Mouse (Mus musculus): ENCODE measurements at regions not wholly inside any gene's neighbourhood (a gene's known extent, or its start where the extent isn't known, plus 50 kb on each side); places are given as distances from the start of the nearest gene placed in this dataset.
A peak's percentile ranks its signal among the peaks of the same experiment; 100 is the strongest.

DNA sequence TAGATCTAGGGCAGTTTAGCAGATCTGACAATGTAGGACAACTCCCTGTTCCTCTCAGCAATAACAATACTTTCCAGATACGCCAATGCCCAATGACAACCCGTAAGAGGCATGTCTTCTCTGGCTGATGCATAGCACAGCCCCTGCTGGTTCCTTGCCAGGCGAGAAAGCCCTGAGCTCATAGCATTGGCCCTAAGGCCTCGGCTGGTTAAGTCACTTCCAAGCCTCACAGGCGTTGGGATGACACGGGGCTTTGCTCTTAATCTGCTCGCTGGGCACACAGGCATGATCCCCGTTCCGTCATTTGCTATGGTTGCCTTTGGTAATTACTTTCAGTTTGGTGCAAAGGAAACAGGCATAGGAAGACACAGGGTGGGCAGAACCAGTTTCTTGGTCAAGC lies 111.0 kb upstream of the Sulf2 start:
- no peak for DNase-seq

DNA sequence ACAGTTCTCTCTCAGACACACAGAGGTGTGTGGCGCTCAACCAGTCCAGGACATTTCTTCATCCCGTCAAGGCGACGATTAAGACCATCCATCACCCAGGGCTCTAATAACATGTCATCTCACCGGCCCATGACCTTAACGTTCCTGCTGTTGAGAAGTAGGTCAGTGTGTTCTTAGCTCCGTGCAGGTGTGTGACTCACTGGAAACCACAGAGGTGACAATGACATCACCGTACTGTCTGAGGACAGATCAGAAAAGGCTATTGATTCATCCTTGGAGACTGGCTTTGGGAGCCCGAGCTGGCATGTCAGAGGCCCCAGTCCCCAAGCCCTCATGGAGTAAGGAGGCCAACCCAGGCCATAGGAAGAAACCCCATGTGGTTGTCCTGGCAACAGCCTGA lies 109.3 kb upstream of the Sulf2 start:
- no peak for DNase-seq

DNA sequence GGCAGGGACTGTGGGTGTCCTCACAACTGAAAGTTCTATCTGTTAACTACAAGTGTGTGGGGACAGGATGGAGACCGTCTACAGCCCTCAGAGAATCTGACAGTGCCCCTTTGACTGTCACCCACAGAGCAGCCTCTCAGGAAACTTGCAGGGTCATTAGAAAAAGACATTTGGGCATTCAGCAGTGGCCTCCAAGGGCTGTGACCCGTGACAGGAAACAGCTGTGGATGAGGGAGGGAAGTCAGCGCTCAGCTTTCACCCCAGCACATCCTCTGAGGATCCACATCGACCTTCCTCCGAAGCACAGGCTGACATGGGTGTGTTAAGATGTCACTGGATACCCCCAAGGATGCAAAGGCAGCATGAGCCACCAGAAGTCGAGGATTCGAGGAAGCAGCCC lies 106.3 kb upstream of the Sulf2 start:
- peak; percentile 50 for DNase-seq

DNA sequence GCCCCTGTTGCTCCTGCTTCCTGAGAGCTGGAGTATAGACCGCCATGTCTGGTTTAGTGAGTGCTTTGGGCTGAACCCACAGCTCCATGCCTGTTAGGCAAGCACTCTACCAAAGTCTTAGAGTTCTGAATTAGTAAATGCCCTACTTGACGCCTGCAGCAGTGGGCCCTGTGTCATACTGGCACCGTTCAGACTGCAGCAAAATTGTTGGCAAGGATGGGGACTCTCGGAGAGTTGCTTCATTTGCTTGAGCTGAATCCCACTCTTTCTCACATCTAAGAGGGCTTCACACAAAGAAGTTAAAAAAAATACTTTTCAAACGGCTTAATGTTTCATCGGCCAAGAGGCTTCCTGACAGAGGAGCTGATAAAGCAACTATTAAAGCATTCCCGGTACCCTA lies 105.6 kb upstream of the Sulf2 start:
- DNase-seq, result no peak

DNA sequence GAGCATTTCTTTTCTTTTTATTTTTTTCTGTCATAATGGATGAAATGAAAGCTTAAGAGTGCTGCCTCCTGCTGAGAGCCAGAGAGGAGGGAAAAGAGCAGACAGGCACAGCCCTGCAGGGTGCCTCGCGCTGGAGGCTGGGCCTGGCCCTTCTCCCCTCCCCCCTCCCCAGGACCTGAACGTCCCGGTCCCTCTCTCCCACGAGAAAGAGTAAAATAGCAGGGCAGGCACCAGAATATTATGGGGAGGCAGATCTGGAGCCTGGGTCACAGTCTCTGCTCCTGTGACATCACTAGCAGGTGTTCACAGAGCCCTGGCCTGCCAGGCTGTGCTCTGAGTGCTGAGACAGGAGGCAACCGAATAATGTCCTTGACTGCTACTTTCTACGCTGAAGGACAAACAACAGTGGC lies 103.3 kb upstream of the Sulf2 start:
- DNase-seq, result no peak

DNA sequence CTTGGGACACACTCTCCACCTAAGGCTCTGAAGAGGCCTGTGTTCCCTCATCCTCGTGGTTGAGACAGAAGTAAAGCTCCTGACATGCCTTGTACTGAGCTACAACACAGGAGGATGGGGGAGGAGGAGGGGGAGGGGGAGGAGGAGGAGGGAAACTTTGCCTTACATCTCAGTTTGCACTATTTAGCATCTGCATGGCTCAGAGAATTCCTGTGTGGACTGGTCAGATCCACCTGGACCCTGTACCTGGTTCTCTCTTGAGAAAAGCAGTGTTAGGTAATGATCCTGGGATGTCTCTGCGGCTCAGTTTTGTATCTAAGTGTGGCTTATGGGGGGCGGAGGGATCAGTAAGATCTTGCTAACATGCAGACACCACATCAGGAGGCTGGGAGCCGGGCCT lies 102.2 kb upstream of the Sulf2 start:
- no peak for DNase-seq

DNA sequence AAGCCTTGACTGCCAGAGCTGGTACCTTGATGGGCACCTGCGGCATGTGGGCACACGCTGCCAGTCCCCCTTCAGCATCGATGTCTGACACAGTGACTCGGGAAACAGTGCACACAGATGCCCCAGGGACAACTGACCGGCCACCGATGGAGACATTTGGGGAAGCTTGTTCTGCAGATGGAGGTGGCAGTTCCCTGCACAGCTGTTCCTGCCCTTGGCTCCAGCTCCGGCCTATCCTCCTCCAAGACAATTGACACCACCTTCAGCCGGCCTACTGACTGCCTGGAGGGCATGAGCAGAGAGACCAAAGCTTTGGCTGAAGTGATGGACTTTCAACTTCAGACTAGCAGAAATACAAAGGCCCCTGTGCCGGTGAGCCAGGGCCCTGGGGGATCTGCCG lies 100.7 kb upstream of the Sulf2 start:
- no peak for DNase-seq

DNA sequence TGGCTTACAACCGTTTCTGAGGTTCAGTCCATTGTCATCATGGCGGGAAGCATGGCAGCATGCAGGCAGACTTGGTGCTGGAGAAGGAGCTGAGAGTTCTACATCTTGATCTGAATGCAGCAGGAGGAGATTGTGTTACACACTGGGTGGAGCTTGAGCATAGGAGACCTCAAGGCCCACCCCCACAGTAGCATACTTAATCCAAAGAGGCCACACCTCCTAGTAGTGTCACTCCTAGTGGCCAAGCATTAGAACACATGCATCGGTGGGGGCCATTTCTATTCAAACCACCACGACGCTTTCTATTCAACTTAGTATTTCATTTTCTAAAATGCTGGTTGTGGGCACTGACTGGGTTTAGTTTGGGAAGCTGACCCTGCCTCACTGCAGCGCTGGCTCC lies 99.1 kb upstream of the Sulf2 start:
- DNase-seq, result no peak

DNA sequence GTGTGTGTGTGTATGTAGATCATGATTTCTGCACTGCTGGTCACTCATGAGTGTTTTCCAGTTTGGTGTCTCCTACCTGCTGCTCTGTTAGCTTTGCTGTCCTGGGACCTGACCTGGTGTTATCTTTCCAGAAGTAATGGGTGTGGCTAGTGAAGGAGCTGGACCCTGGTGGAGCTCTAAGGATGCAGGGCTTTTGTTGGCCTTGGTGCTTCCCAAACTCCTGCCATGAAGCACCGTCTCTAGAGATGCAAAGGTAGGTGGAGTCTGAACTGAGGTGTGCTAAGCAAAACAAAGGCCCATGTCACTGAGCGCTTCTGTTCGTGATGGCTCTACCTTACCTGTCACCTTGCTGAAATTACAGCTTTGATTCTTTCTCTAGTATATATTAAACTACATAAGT lies 96.6 kb upstream of the Sulf2 start:
- DNase-seq, result no peak

DNA sequence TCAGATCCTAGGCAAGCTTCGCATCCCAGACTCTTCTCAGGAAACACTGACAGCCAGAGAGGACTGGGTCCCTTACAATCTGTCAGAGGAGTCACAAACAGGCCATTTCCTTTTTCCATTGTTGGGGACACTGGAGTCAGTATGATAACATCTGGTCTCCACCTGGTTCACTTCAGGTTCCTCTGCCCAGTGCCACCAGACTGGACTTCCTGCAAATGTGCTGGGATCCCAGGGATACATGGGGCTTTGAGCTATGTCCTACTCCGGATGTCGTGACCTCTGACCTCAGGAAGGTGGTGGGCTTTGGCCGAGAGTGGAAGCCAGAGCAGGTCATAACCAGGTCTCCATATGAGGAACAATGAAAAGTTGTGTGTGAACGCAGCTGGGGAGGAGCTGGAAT lies 96.0 kb upstream of the Sulf2 start:
- DNase-seq, result peak; percentile 74

DNA sequence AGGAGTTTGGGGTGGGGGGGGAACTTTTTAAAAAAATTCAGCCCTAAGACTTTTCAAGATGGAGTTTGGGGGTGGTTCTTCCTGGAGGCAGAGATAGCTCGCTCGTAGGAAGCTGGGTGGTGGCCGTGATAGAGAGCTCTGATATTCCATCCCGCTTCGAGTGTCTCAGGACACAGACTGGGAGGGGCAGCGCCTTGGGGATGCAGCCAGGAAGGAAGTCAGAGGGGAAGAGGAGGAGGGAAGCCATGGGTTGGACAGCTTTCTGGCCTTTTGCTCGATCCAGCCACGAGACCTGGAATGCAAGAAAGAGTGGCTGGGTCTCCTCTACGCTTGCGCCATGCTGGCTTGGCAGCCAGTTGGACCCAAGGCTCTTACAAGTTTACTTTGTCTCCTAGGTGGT lies 95.1 kb upstream of the Sulf2 start:
- DNase-seq, result peak; percentile 65

DNA sequence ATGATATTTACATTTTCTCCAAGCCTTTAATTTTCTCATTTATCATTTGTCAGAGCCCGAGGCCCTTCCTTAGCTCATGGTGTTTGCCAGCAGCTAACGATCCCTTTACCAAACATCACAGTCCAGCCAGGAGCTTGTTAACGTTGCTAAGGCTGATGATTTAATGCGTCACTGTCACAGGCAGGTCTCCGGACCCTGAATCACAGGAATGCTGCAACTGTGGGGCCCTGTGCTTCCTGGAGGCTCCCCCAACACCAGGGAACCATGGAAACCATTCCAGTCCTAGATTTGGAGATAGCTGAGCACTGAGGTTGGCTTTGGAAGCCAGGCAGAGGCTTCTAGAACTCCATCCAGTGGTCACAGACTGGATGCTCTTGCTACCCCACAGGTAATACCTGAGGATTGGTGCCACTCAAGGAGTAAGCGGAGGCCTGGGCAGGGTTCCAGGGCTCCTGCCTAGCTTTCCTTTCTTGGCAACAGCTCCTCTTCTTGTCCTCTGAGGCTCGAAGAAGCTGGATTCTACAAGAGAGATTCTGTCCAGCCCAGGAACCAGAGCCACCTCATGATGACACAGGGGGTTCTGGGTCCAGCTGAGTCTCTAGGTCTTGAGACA lies 94.0 kb upstream of the Sulf2 start:
- DNase-seq, result no peak

DNA sequence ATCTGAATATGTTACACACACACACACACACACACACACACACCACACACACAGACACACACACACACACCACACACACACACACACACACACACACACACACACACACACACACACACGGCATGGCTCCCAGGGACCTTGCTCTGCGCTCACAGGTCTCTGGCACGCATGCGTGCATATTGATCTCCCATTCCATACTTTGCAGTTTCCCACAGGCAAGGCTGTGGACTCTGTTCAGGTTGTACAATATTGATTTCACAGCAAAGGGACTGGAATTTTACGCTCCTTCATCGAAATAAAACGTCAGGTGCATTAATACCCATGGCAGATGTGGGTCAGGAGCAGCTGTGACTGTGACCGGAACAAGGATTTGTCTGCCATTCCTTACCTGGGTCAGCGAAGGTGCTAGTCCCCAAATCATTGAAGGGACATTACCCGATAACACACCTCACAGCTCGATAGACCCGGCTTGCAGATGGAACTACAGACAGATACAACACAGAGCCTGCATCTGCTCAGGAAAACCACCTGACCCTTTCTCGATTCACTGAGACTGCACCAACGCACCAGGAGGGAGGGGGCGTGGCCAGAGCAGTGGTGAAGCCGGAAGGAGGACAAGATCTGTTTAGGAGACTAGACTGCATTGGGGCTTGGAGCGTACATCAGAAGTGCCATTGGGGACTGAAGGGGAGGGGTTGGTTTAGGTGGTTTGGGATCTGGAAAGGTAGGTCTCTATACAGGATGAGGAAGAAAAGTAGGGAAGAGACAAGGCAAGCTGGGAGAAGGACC lies 91.1 kb upstream of the Sulf2 start:
- no peak for DNase-seq

DNA sequence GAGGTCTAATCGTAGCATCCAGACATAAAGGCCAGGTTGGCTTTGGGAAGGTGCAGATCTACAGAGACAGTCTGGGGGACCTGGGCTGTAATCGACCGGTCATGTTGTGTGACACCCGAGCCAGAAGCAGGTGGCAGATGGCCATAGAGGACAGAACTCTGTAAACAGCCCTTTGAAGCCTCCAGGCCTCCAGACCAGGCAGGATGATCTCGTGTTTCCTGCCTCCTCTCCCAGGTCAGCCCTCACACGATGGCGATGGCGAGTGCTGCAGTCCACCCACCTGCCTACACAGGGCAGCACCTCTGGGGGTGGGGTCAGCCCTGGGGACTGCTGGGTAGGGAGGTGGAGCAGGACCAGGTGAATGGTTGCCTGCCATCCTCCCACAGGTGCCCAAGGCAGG lies 89.8 kb upstream of the Sulf2 start:
- DNase-seq, result no peak

DNA sequence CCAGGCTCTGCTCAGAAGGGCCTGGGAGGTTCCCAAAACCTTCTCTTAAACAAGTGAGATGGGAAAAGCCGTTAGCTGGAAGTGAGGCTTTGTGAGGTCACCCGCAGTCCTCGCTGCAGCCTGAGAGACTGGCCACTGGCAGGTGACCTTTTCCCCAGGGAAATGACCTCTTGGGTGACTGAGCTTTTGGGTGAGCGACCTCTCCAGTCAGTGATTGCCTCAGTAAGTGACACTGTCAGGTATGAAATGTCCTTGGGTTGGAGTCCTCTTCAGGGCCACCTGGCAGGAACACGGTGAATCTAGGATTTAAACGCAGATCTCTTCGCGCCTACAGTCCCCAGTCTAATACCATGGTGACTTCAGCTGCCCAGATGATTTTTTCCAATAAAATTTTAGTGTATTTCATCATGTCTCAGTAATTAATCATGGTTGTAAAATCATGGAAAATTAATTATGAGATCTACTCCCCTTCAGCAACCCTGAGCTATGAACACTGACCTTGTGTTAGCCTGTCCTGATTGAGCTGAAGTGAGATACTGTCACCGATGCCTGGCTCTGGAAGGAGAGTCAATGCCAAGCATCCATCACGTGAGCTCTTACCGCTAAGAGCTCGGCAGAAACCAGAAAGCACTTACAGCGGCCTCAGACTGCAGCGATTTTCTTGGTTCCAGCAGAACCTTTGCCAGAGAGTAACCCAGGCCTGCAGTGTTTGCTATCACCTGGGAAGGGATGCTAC lies 87.5 kb upstream of the Sulf2 start:
- no peak for DNase-seq

DNA sequence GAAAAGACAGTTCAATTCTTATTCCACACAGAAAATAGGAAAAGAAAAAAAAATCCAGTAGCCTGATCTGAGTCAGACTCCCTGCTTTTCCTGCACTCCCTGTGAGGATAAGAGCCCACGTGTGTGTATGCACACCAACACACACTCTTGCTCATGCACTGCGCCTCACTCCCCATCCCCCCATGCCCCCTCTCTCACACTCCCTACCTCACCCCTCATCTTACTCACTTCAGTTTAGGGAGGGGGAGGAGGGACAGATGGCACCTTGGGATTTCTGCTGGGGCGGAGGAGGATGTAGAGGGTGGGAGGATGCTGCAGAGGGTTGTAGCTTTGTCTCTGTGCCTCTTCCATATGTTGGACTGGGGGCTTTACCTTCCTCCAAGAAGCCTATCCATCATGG lies 85.8 kb upstream of the Sulf2 start:
- no peak for DNase-seq

DNA sequence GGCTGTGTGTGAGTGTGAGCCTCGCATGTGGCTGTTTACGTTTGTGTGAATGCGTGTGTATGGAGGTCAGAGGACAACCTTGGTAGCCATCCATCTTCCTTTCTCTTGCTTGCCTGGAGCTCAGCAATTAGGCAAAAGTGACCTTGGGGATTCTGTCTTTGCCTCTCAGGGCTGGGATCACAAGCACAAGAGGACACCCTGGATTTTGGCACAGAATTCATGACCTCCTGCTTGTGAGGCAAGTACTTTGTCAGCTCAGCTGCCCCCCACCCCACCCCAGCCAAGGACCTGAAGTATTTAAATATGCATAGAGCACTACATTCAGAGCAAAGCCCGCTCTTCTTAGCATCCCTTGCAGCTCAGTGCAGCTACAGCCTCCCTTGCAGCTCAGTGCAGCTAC lies 84.6 kb upstream of the Sulf2 start:
- DNase-seq, result no peak

DNA sequence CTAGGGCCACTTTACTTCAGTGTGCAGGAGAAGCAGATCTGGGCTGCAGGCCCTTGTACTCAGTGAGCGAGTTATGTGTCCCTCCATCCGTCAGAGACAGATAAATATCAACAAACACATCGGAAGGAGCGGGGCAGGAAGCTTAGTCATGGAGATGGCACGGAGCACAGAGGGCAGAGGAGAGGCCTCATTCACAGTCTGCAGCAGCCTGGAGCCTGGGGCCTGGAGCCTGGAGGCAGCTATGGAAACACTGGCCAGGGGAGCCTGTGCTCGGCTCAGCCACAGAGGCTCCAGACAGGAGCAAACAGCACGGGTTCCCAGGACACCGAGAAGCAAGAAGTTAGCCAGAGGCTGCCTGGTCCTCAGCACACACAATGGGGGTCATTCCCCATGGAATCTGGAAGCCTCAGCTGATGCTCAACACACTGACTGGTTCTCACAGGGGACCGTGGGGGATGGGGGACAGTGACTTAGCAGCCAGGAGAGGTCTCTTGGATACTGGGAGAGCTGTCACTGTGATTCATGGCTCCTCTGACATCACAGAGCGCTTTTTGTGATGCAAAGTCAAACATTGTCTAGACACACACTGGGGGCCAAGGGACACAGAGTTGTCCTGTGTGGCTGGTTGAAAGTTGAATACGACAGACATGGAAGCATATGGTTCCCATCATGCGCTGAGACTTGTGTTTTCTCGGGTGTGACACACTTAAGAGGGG lies 82.2 kb upstream of the Sulf2 start:
- no peak for DNase-seq

DNA sequence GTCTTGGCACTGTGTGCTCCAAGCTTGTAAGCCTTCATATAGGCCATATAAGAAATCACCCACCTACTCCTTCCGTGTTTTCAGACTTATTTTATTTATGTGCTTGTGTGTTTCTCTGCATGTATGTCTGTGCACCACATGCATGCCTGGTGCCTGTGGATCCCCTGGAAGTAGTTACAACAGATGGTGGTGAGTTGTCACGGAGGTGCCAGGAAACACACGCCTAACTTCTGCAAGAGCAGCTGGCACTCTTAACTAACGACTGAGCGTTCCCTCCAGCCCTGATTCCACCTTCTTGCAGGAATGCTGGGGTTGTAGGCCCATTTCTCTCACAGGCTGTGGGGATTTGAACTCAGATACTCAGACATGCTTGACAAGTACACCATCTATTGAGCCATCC lies 80.6 kb upstream of the Sulf2 start:
- no peak for DNase-seq

DNA sequence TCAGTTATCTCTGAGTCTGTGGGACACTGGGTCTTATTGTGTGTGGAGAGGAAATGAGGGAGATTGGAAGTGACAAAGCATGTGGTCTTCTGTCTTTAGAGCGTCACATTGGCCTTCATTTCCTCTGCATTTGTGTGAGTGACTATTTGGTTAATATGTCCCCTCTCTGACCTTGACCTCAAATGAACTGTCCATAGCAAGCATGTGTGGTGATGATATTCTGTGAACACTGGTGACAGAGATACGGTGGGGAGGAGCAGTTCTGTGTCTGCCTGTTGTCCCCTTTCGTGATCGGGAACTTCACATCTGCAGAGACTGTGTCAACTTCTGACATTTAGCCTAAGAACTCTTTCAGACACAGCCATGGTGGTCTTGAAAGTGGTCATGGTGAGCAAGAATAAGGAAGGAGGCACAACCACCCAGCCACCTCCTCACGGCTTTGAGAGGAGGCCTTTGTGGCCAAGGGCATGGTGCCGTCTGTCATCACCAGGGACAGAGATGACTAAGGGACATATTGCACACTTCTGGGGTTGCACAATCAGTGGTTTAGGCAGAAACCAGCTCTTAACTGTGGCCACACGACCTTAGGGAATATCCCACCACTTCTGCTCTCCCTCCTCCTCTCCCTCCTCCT lies 79.2 kb upstream of the Sulf2 start:
- no peak for DNase-seq

DNA sequence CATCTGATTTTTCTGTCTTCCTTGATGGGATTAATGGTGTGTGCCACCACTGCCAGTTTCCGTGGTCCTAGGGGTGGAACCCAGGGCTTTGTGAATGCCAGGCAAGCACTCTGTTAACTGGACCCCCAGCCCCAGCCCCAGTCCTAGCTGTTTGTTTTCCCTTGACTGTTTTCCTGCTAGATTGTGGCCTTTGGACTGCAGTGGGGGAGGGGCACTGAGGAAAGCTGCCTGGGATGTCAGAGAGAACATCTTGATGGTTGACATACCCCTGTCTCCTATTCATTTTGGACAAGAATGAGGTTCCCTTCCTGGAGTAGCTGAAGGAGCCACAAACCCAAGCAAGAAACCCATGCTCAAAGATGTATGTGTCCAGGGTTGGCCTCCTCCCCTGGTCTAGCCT lies 77.8 kb upstream of the Sulf2 start:
- no peak for DNase-seq

DNA sequence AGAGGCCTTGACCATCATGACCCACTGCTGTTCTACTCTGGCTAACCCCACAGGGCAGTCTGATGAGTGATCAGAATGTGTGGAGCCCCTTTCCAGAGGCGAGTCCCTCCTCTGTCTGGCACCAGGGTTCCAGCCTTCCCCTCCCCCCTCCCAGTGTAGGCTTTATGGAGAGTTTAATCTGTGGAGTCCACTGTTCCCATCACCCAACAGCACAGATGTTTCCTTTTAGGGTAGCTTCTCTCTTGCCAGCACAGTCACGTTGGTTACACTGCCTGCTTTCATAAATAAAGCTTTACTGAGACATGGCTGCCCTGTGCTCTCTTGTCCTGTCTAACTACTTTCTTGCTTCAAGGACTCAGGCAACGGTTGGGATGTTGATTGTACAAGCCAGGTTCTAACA lies 76.9 kb upstream of the Sulf2 start:
- no peak for DNase-seq

DNA sequence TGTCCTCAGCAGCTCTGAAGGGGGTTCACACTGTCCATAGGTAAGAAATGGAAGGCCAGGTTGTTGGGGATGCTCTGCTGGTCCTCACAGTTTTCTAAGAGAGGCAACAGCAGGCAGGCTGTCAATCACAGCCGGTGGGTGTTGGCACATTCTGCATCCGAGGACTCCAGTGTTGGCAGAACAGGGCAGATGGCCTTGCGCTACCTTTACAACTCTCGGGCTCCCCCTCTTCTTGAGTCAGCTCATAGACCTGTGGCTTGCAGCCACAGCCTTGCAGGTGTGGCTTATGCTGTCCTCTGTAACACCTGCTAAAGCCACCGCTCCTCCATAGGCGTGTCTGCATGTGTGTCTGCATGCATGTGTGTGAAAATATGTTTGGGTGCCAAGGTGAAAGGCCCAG lies 75.2 kb upstream of the Sulf2 start:
- DNase-seq, result no peak

All from kidney, adult 11 months (tissue).